Mouse (Mus musculus): Measurements from ENCODE around the gene Map3k9.

DNA sequence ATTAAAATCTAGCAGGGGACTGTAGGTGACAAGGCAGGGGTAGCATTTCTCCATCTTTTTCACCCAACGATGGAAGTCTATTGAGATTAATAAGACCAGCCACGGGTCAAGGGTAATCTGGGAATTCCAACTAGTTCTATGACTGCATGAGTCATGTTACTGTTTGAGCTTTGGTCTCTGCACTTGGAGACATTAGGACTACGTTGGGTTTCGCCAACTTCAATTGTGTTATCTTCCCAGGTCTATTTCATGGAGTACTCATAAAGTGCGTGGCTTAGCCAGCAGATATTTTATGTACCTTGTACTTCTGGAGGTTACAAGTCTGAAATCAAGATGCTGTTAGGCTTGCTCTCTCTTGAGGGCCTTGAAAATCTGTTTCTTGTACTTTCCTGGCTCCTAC lies 33.8 kb upstream of the Map3k9 start:
- TF ChIP-seq CTCF (IDR thresholded peaks at IDR 0.05; ENCODE audit: insufficient read depth, low read length) (no peak), POLR2A (IDR thresholded peaks at IDR 0.05; ENCODE audit: borderline replicate concordance, extremely low read depth, low read depth, low read length) (no peak)

Measured in lung, adult 2 months (tissue).